Mouse (Mus musculus) G1E (cell line): ENCODE data around the gene Rbm44. TPM values are rescaled to one million over a fixed set of nuclear protein-coding genes. Genes with fewer than 3 reads are reported as not detected.

Source experiments
- ATAC-seq: 2 replicates; pipeline ENCODE4 v1.8.0; 2016; ENCODE audit warnings: mild to moderate bottlenecking; ENCODE audit not compliant: insufficient number of reproducible peaks, poor library complexity, low FRiP score, severe bottlenecking; ENCODE audit errors: extremely low read depth
- DNase-seq: peaks from one replicate; pipeline ENCODE4 v3.0.0; 2012; ENCODE audit warnings: low spot score
- H3K27me3 ChIP-seq: 2 replicates; pipeline ENCODE4 v1.6.1; 2012; ENCODE audit warnings: mild to moderate bottlenecking, low read length, inconsistent platforms; ENCODE audit not compliant: insufficient read depth
- H3K36me3 ChIP-seq: replicated peaks from 2 replicates; pipeline ENCODE3; 2012; ENCODE audit warnings: mild to moderate bottlenecking, inconsistent platforms
- H3K4me1 ChIP-seq: 2 replicates; pipeline ENCODE4 v1.6.1; 2012; ENCODE audit warnings: low read depth, low read length, inconsistent platforms, mixed read lengths; ENCODE audit not compliant: insufficient read depth
- H3K4me3 ChIP-seq: 2 replicates; pipeline ENCODE4 v1.5.1; 2012; ENCODE audit warnings: low read depth, mild to moderate bottlenecking, inconsistent platforms, low read length, moderate library complexity, mixed read lengths
- H3K9me3 ChIP-seq: replicated peaks from 2 replicates; pipeline ENCODE4 v1.6.1; 2012; ENCODE audit warnings: inconsistent platforms
- CTCF ChIP-seq: IDR thresholded peaks from 2 replicates; pipeline ENCODE4 v1.5.1; 2012; ENCODE audit warnings: low read depth, low read length, inconsistent platforms, mixed read lengths
- GATA1 ChIP-seq: IDR thresholded peaks from 2 replicates; pipeline ENCODE4 v1.6.1; 2012; ENCODE audit warnings: borderline replicate concordance, low read length, inconsistent platforms, mixed read lengths
- GATA2 ChIP-seq: IDR thresholded peaks from 2 replicates; pipeline ENCODE4 v1.6.1; 2012; ENCODE audit warnings: low read depth, low read length, inconsistent platforms, borderline replicate concordance
- POLR2AphosphoS5 ChIP-seq: IDR thresholded peaks from 2 replicates; pipeline ENCODE4 v1.6.1; 2012; ENCODE audit warnings: low read depth, low read length, inconsistent platforms; ENCODE audit not compliant: insufficient replicate concordance
- TAL1 ChIP-seq: conservative IDR thresholded peaks from 2 replicates; pipeline ENCODE4 v1.6.1; 2012; ENCODE audit warnings: low read depth, low read length, inconsistent platforms, mixed read lengths
- polyA plus RNA-seq: library from polyadenylated mRNA; stranded (reverse); fragments of >175 nt; gene quantifications from 2 replicates; pipeline ENCODE4 v1.2.3, GENCODE M21; 2012
- total RNA-seq, 2 experiments: library from RNA; stranded (forward) in 1 of 2; stranded (reverse) in 1 of 2; fragments of 200-1000 nt in 1 of 2; fragments of >200 nt in 1 of 2; fragmentation: Nextera tagmentation in 1 of 2; gene quantifications; 2 replicates each; pipeline ENCODE4 v1.2.3; 2014 to 2017

Gene Rbm44
- total and polyA plus RNA-seq, 3 experiments, result 0.27 TPM; not detected in 2

GRCm38 (mm10) chr1:91174796-91175195 is 29.9 kb downstream of the Rbm44 start:
- no peaks in the 10 kb centered on the region for H3K27me3 ChIP-seq
- no peak for DNase-seq

GRCm38 (mm10) chr1:91176026-91176425 is 31.1 kb downstream of the Rbm44 start:
- Histone ChIP-seq H3K27me3 (no peaks in the 10 kb centered on the region), H3K36me3 (no peaks in the 10 kb centered on the region), H3K4me1 (no peaks in the 10 kb centered on the region), H3K4me3 (no peak overlapping the region), H3K9me3 (peaks cover 23% of the 10 kb centered on the region)
- no peak for DNase-seq
- ATAC-seq, result no peak
- TF ChIP-seq TAL1, result no peak
- no peak for TF ChIP-seq GATA2
- no peak for TF ChIP-seq GATA1
- no peak for TF ChIP-seq CTCF
- TF ChIP-seq POLR2AphosphoS5, result no peak

More at GRCm38 (mm10) chr1:91174796-91175195, 29.9 kb downstream of the Rbm44 start:
- no peak for TF ChIP-seq TAL1
- no peak for TF ChIP-seq GATA1
- TF ChIP-seq POLR2AphosphoS5, result no peak
- no peak for TF ChIP-seq GATA2
- TF ChIP-seq CTCF, result no peak
- Histone ChIP-seq H3K4me3 (no peak overlapping the region), H3K9me3 (peaks cover 15% of the 10 kb centered on the region), H3K4me1 (no peaks in the 10 kb centered on the region), H3K36me3 (no peaks in the 10 kb centered on the region)
- no peak for ATAC-seq

- ATAC-seq, result no peak
- no peak for DNase-seq
- no peak for TF ChIP-seq GATA1
- no peak for TF ChIP-seq GATA2
- H3K36me3 ChIP-seq, result no peaks in the 10 kb centered on the region
- H3K27me3 ChIP-seq, result no peaks in the 10 kb centered on the region
- no peaks in the 10 kb centered on the region for H3K4me1 ChIP-seq
- H3K9me3 ChIP-seq, result peaks cover 23% of the 10 kb centered on the region
- no peak overlapping the region for H3K4me3 ChIP-seq
Observed at GRCm38 (mm10) chr1:91176871-91177270, 32.0 kb downstream of the Rbm44 start.

- H3K27me3 ChIP-seq, result no peaks in the 10 kb centered on the region
- ATAC-seq (no peak), DNase-seq (no peak)
- H3K9me3 ChIP-seq, result peaks cover 31% of the 10 kb centered on the region
- TF ChIP-seq GATA1, result no peak
- no peak for TF ChIP-seq TAL1
- TF ChIP-seq POLR2AphosphoS5, result no peak
- TF ChIP-seq GATA2, result no peak
- TF ChIP-seq CTCF, result no peak
- no peaks in the 10 kb centered on the region for H3K36me3 ChIP-seq
- H3K4me3 ChIP-seq, result no peak overlapping the region
- no peaks in the 10 kb centered on the region for H3K4me1 ChIP-seq
Observed at GRCm38 (mm10) chr1:91179086-91179485, 34.2 kb downstream of the Rbm44 start.

- peaks cover 31% of the 10 kb centered on the region for H3K9me3 ChIP-seq
- no peak within 1 kb of the TSS for H3K4me3 ChIP-seq
- no peak for ATAC-seq
- DNase-seq, result no peak
- no peaks in the 10 kb centered on the region for H3K27me3 ChIP-seq
- H3K36me3 ChIP-seq, result no peaks in the 10 kb centered on the region
- TF ChIP-seq GATA1, result no peak
- TF ChIP-seq TAL1, result no peak
- no peak for TF ChIP-seq CTCF
- no peak for TF ChIP-seq GATA2
- no peak for TF ChIP-seq POLR2AphosphoS5
- H3K4me1 ChIP-seq, result no peaks in the 10 kb centered on the region
Observed at GRCm38 (mm10) chr1:91179533-91180173, 34.8 kb downstream of the Rbm44 start, which contains the start of gene Ramp1. TSS of gene Ramp1 (plus strand) at chr1:91179822.

GRCm38 (mm10) chr1:91180174-91180565 is 35.3 kb downstream of the Rbm44 start:
- no peak for DNase-seq
- no peak for ATAC-seq

More at GRCm38 (mm10) chr1:91180174-91180565, 35.3 kb downstream of the Rbm44 start:
- no peak for TF ChIP-seq TAL1
- TF ChIP-seq CTCF, result no peak
- no peak for TF ChIP-seq GATA2
- no peak for TF ChIP-seq POLR2AphosphoS5
- no peak for TF ChIP-seq GATA1
- Histone ChIP-seq H3K27me3 (no peaks in the 10 kb centered on the region), H3K4me3 (no peak overlapping the region), H3K36me3 (no peaks in the 10 kb centered on the region), H3K4me1 (no peaks in the 10 kb centered on the region), H3K9me3 (peaks cover 31% of the 10 kb centered on the region)
